Mouse (Mus musculus) gastrocnemius, adult 8-10 months (tissue): ENCODE measurements around the gene Nppb. TPM values are rescaled to one million over a fixed set of nuclear protein-coding genes. Genes with fewer than 3 reads are reported as not detected.

Experiments used
- DNase-seq, 2 experiments: peaks; one replicate each; pipeline ENCODE4 v3.0.0; 2022; ENCODE audit warnings: low spot score in 2 of 2
- total RNA-seq, 4 experiments: library from RNA; stranded (reverse); gene quantifications; 2 replicates each; pipeline ENCODE4 v1.2.4; 2022

Gene Nppb
- total RNA-seq, 4 experiments from 2014 or later, result not detected

- no peak for DNase-seq
Measured at GRCm38 (mm10) chr4:147976237-147976636, 9.4 kb upstream of the Nppb start.

DNA sequence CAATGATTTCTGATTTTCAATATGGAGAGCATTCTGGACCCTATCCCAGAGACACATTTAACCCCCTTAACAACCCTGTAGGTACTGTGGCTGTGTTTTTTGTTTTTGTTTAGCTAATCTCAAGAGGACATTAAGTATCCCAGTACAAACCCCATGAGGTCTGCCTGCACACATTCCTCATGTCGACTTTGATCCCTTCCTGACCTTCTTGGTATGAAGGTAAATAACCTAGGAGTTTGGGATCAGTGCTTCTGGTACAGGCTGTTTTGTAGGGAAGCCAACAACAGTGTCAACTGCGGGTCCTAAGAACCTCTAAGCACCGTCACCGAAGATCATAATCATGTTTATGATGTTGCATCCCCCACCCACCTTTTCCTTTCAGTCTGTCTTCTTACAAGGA, 7.9 kb upstream of the Nppb start:
- no peak for DNase-seq

GRCm38 (mm10) chr4:147978391-147978790, 7.2 kb upstream of the Nppb start:
- DNase-seq, result no peak

- DNase-seq, result no peak
Measured at GRCm38 (mm10) chr4:147979441-147979860, 6.1 kb upstream of the Nppb start.

DNA sequence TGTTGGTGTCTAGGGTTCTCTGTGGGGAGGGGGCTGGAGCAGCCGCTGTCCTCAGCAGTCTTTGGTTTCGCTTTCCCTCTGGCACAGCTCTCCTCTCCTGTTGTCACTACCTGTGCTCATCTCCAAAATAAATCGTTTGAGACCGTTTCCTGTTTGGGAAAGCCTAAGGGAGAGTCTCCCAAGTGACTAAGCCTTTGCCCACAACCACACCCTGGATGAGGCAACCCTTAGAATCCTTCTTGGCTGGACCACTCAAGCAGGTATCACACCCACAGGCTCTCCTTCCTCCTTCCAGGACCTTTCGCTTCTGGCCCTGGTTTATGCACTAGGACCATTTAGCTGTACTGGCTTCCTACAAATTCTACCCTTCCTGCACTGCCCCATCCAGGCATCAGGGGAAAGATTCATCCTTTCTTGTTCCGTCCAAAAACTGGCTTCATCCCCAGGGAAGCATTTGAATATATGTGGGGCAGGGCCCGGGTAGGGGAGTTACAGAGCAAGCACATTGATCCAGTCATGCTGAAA, 8.0 kb downstream of the Nppb start:
- no peak for DNase-seq

- DNase-seq, result no peak
Measured at GRCm38 (mm10) chr4:147995311-147995710, 9.7 kb downstream of the Nppb start.

DNA sequence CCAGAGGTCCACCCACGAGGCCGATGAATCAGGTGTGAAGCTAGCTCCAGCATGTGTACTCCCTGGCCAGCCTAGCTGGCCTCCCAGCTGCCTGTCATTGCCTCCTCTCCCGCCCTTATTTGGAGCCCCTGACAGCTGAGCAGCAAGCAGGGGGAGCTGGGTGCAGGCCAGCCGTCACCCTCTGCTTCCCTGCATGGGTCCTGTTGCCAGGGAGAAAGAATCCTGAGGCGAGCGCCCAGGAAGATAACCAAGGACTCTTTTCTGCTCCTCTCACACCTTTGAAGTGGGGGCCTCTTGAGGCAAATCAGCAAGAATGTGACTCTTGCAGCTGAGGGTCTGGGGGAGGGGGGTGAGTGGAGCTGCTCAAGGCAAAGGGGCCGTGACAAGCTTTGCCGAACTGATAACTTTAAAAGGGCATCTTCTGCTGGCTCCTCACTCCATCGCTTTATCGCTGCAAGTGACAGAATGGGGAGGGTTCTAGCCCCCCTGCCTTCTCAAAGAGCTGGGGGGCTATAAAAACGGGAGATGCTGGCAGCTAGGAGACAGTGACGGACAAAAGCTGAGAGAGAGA, 14.7 kb downstream of the Nppb start, which contains the start of gene Nppa:
Gene Nppa, plus strand, starts transcription at position 521 of the 571 bp plus-strand sequence.
- no peak for DNase-seq

DNA sequence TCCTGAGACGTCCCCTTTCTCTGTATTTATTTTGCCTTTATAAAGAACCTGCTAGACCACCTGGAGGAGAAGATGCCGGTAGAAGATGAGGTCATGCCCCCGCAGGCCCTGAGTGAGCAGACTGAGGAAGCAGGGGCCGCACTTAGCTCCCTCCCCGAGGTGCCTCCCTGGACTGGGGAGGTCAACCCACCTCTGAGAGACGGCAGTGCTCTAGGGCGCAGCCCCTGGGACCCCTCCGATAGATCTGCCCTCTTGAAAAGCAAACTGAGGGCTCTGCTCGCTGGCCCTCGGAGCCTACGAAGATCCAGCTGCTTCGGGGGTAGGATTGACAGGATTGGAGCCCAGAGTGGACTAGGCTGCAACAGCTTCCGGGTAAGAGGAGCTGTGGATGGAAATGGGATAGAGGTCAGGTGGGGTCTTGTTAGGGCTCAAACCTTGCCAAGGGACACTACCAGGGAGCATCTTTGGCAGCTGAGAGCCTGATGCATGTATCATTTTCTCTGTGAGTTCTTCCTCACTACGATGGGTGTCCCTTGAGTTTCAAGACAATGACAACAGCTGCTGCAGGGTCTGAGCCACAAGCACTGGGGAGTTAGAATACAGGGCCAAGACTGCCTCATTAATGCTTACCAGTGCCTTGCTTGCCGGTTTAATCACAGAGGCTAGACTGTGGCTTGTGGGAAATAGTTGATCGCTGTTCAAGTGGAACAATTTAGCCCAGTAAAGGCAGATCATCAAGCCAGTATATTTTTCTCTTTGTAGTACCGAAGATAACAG, 15.6 kb downstream of the Nppb start:
- DNase-seq, result no peak

GRCm38 (mm10) chr4:148001866-148002265, 16.3 kb downstream of the Nppb start:
- DNase-seq, result no peak

- DNase-seq, result no peak
Measured at GRCm38 (mm10) chr4:148004361-148004760, 18.8 kb downstream of the Nppb start.

DNA sequence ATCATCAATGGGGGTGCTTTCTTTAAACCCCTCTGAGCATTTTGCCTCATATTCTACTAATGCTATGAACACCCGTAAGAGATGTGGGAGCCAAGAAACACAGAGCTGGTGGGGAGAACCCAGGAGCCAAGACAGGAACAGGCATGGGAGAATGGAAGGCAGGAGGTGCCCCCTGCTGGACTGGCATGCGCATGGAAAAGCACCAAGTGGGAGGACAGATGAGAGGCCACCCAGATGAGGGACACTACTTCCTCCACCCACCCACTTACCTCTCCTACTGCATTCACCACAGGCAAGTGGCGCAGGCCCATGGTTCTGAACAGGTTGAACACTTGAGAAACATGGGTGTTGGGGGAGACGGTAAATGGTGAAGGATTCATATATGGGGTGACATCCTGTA, 22.8 kb downstream of the Nppb start:
- peak; percentile 9 to 42 for DNase-seq

DNA sequence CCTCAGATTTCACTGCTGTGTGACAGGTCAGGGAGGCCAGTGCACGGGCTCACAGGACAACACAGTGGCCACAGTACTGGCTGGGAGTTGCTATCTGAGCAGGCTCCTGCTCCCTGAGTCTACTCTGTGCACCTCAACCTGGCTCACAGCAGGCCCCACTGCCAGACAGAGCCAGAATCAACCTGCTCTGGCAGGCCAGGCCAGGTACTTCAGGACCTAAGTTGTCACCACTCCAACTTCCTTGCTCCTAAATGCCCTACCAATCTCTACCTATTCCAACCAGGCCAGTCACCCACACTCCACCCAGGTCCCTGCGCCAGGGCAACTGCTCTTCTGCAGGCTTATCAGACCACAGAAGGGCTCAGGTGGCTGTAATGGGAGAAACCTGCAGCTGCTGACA, 24.1 kb downstream of the Nppb start:
- no peak for DNase-seq

GRCm38 (mm10) chr4:148011332-148011731, 25.7 kb downstream of the Nppb start:
- DNase-seq, result no peak

DNA sequence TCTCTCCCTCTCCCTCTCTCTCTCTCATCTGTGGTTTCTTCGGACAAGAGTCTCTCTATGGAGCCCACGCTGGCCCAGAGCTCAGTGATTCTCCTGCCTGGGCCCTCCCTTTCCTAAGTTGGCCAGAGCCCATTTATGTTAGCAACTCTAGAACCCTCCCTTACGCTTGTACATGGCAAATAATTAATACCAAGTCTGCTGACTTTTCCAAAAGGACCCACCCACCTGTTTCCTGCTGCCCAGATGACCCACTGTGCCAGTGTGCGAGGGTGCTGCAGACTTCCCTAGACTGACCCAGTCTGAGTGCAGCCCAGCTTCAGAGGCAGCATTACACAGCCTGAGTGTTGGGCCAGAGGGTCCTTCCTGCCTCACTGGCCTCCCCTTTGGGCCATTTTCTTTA, 26.6 kb downstream of the Nppb start:
- DNase-seq, result no peak

DNA sequence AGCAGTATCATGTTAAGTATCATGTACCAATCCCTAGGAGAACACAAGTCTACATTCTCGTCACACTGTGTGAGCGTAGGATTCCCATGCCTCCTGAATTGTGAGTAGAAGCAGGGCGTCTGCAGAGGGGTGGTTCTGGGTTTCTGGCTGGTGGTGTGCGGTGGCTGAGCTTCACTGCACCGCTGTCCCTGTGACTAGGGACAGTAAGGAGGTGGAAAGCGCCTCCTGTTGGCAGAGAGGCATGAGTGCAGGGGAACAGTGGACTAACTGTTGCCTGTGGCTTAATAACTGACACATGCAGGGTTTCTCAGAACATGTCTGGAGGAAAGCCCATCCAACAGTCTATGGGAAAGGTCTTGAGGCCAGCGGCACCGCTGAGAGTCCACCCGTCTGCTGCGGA, 29.8 kb downstream of the Nppb start:
- no peak for DNase-seq

GRCm38 (mm10) chr4:148016981-148017380, 31.4 kb downstream of the Nppb start:
- DNase-seq, result no peak

DNA sequence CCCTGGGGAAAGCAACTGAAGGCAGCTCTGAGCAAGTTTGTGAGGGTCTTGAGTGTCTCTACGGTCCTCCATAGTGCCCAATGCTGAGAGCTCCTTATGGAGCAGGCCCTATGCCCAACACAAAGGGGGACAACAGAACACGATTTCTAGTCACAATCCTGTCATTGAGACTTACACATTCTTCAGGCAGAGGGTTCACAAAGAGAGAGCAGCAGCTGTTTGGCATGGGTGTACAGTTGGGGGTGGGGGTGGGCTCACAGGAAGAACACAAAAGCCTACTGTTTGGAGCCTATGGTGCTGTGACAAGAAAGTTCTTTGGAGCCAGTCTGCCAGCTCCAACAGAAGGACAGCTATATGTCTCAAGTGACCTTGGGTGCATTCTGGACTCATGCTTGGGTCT, 32.8 kb downstream of the Nppb start:
- DNase-seq, result no peak

DNA sequence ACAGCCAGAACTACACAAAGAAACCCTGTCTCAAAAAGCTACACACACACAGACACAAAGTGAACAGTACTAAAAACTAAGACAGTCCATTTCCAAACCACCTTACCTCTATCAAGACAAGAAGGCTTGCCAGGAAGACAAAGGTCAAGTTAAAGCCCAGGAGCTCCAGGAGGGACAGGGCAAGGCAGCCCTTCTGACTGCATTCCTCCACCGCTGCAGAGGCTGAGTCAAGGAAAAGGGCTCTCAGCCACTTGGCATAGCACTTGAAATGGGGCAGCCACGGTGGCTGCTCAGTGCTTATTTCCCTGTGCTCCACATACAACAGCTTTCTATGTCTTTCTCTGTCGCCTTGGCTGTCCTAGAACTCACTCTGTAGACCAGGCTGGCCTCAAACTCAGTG, 38.4 kb downstream of the Nppb start:
- no peak for DNase-seq

GRCm38 (mm10) chr4:148029297-148029696, 43.7 kb downstream of the Nppb start:
- no peak for DNase-seq

GRCm38 (mm10) chr4:148030506-148030905, 44.9 kb downstream of the Nppb start:
- DNase-seq, result no peak

DNA sequence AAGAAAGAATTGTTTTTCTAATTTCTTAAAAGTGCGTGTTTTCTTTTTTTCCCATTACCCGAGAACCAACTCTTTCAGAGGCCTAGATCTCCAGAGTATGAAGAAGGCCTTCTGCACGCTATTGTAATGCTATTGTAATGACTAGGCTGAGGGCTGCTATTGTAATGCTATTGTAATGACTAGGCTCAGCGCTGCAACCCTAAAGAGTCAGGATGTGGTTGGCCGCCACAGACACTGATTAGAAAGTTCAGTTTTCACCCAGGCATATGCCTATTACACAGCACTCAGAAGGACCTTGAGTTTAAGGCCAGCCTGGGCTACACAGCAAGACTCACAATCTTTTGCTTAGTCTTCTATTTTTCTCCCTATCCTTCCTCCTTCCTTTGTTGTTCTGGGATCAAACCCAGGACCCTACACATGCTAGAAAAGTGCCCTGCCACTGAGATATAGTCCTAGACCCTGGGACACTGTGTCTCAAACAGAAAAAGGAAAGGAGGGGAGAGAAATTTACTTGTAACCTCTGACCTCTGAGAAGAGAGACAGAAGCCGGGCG, 48.3 kb downstream of the Nppb start:
- DNase-seq, result no peak

GRCm38 (mm10) chr4:148035440-148035839, 49.9 kb downstream of the Nppb start:
- DNase-seq, result no peak
